Mouse (Mus musculus) heart, embryonic 10.5 days (tissue): ENCODE measurements at regions not wholly inside any gene's neighbourhood (a gene's known extent, or its start where the extent isn't known, plus 50 kb on each side); places are given as distances from the start of the nearest gene placed in this dataset.

Experiments
- DNase-seq: peaks from one replicate; pipeline ENCODE4 v3.0.0-alpha.2; 2017; ENCODE audit warnings: low spot score
- H3K27ac ChIP-seq: fragments of 300-500 bp; sonication (generic); 2 replicates; pipeline ENCODE4 v1.5.1; 2016; ENCODE audit warnings: mild to moderate bottlenecking
- H3K27me3 ChIP-seq: fragments of 300-500 bp; sonication (generic); 2 replicates; pipeline ENCODE4 v1.6.1; 2016; ENCODE audit warnings: mild to moderate bottlenecking; ENCODE audit not compliant: poor library complexity, insufficient read depth, severe bottlenecking
- H3K36me3 ChIP-seq: fragments of 300-500 bp; sonication (generic); 2 replicates; pipeline ENCODE4 v1.6.1; 2016; ENCODE audit warnings: mild to moderate bottlenecking, moderate library complexity
- H3K4me1 ChIP-seq: fragments of 300-500 bp; sonication (generic); 2 replicates; pipeline ENCODE4 v1.6.1; 2016; ENCODE audit warnings: mild to moderate bottlenecking
- H3K4me3 ChIP-seq: fragments of 300-500 bp; sonication (generic); 2 replicates; pipeline ENCODE4 v1.5.1; 2016; ENCODE audit warnings: mild to moderate bottlenecking, moderate library complexity
- H3K9me3 ChIP-seq: fragments of 300-500 bp; sonication (generic); 2 replicates; pipeline ENCODE4 v1.6.1; 2016; ENCODE audit warnings: mild to moderate bottlenecking, moderate library complexity
- WGBS: fragments of 180-500 bp; shearing (Covaris S2); methylation state at CpG from one replicate; pipeline ENCODE4 v1.1.7; 2016; 5-methylcytosine and 5-hydroxymethylcytosine counted together

GRCm38 (mm10) chr17:14764796-14765195 lies 70.8 kb upstream of the Thbs2 start:
- no peak overlapping the region for H3K27ac ChIP-seq
- H3K9me3 ChIP-seq, result no peaks in the 10 kb centered on the region
- 55% methylated on average over 4 of the region's 4 CpGs for WGBS
- no peaks in the 10 kb centered on the region for H3K36me3 ChIP-seq
- H3K27me3 ChIP-seq, result no peaks in the 10 kb centered on the region
- H3K4me1 ChIP-seq, result no peaks in the 10 kb centered on the region
- DNase-seq, result no peak
- no peak overlapping the region for H3K4me3 ChIP-seq

GRCm38 (mm10) chr17:14753095-14753494 lies 59.1 kb upstream of the Thbs2 start:
- no peaks in the 10 kb centered on the region for H3K9me3 ChIP-seq
- 83% methylated on average over 5 of the region's 5 CpGs for whole genome bisulfite sequencing
- no peak for DNase-seq
- H3K27me3 ChIP-seq, result no peaks in the 10 kb centered on the region
- no peaks in the 10 kb centered on the region for H3K4me1 ChIP-seq
- no peak overlapping the region for H3K27ac ChIP-seq
- H3K36me3 ChIP-seq, result no peaks in the 10 kb centered on the region
- H3K4me3 ChIP-seq, result no peak overlapping the region

- WGBS, result 64% methylated on average over 3 of the region's 3 CpGs
- Histone ChIP-seq H3K36me3 (no peaks in the 10 kb centered on the region), H3K27me3 (no peaks in the 10 kb centered on the region), H3K27ac (no peak overlapping the region), H3K4me1 (no peaks in the 10 kb centered on the region), H3K4me3 (no peak overlapping the region), H3K9me3 (no peaks in the 10 kb centered on the region)
- no peak for DNase-seq
Observed at GRCm38 (mm10) chr17:14750519-14751145, 56.6 kb upstream of the Thbs2 start.

GRCm38 (mm10) chr17:14749281-14749680 lies 55.2 kb upstream of the Thbs2 start:
- no peaks in the 10 kb centered on the region for H3K36me3 ChIP-seq
- no peak overlapping the region for H3K27ac ChIP-seq
- no peaks in the 10 kb centered on the region for H3K9me3 ChIP-seq
- DNase-seq, result no peak
- 67% methylated on average over 2 of the region's 2 CpGs for WGBS
- no peak overlapping the region for H3K4me3 ChIP-seq
- H3K27me3 ChIP-seq, result no peaks in the 10 kb centered on the region
- no peaks in the 10 kb centered on the region for H3K4me1 ChIP-seq

GRCm38 (mm10) chr17:14747255-14747869 lies 53.3 kb upstream of the Thbs2 start:
- Histone ChIP-seq H3K4me1 (no peaks in the 10 kb centered on the region), H3K36me3 (no peaks in the 10 kb centered on the region), H3K4me3 (no peak overlapping the region), H3K27me3 (no peaks in the 10 kb centered on the region), H3K9me3 (no peaks in the 10 kb centered on the region), H3K27ac (no peak overlapping the region)
- DNase-seq, result no peak
- 80% methylated on average over 5 of the region's 5 CpGs for WGBS

GRCm38 (mm10) chr17:14745512-14745911 lies 51.5 kb upstream of the Thbs2 start:
- H3K4me1 ChIP-seq, result no peaks in the 10 kb centered on the region
- no peaks in the 10 kb centered on the region for H3K9me3 ChIP-seq
- H3K27ac ChIP-seq, result no peak overlapping the region
- no peaks in the 10 kb centered on the region for H3K36me3 ChIP-seq
- H3K27me3 ChIP-seq, result no peaks in the 10 kb centered on the region
- no peak overlapping the region for H3K4me3 ChIP-seq
- DNase-seq, result peak; percentile 59
- WGBS, result 80% methylated on average over 3 of the region's 3 CpGs

- 83% methylated on average over 9 of the region's 9 CpGs for WGBS
- no peak overlapping the region for H3K27ac ChIP-seq
Observed at GRCm38 (mm10) chr17:14744010-14744409, 50.0 kb upstream of the Thbs2 start.

More at GRCm38 (mm10) chr17:14744010-14744409, 50.0 kb upstream of the Thbs2 start:
- Histone ChIP-seq H3K36me3 (no peaks in the 10 kb centered on the region), H3K27me3 (no peaks in the 10 kb centered on the region), H3K4me3 (no peak overlapping the region), H3K4me1 (no peaks in the 10 kb centered on the region), H3K9me3 (no peaks in the 10 kb centered on the region)
- DNase-seq, result peak; percentile 28
